ENCODE assay signal across 8 mouse cellular contexts in the genomic region with DNA sequence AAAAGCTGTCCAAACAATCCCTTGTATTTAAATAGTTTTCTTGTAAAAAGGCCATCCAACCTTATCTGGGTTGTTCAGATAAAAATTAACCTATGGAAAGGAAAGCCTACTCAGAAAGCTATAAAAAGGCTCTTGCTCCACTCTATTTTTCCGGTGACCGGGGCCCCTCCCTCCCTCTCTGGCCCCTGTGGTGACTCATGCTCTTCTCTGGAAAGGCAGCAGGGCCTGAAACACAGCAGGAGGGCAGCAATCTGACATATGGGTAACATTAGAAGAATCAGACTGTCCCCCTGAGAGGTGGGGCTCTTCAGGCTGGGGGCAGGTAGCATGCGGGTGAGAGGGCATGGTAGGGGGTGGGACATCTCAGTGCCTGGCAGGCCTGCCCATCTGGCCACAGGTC.
DNase-seq lines count a peak whose midpoint lies in the region; ATAC-seq and TF ChIP-seq lines count a peak whose summit lies in the region.

No protein-coding gene starts in this region.

- TF ChIP-seq EP300 in heart, adult 2 months (IDR thresholded peaks at IDR 0.05; ENCODE audit: insufficient read depth, low read depth, low read length) = no peak

- intact Hi-C loops in heart, adult 2 months (cut with DNase I) = no loop called here

- H3K79me2 ChIP-seq in heart, adult 2 months (replicated peaks; ENCODE audit: control insufficient read depth, insufficient read depth, low read length) = no peaks in the 10 kb centered on the region

- H3K4me2 ChIP-seq in kidney, embryonic 16.5 days (replicated peaks; ENCODE audit: low read depth, low read length) = peak overlapping the region; percentile 19; the same call in 1 of the 2 replicates

- no peak overlapping the region for H3K4me3 ChIP-seq in layer of hippocampus, adult 2 months
- no peak overlapping the region for H3K4me3 ChIP-seq in heart, adult 2 months
- no peak overlapping the region for H3K4me3 ChIP-seq in kidney, embryonic 16.5 days (ENCODE audit: low read length)

- no peak for TF ChIP-seq CTCF in layer of hippocampus, adult 2 months (conservative IDR thresholded peaks at IDR 0.05)
- no peak for TF ChIP-seq CTCF in heart, adult 2 months (IDR thresholded peaks at IDR 0.05)

- H3K9ac ChIP-seq in heart, adult 2 months (ENCODE audit: low read depth, low read length) = peak overlapping the region; percentile 48; the same call in 1 of the 2 replicates
- no peak overlapping the region for H3K9ac ChIP-seq in kidney, embryonic 16.5 days (replicated peaks; ENCODE audit: low read length)

- H3K36me3 ChIP-seq in heart, adult 2 months (ENCODE audit: control insufficient read depth, insufficient read depth, low read length) = peaks cover 3% of the 10 kb centered on the region
- H3K36me3 ChIP-seq in kidney, embryonic 16.5 days (ENCODE audit: insufficient read depth, low read length) = no peaks in the 10 kb centered on the region

- H3K27me3 ChIP-seq in heart, adult 2 months (ENCODE audit: control insufficient read depth, insufficient read depth, low read length) = no peaks in the 10 kb centered on the region
- H3K27me3 ChIP-seq in kidney, embryonic 16.5 days (ENCODE audit: insufficient read depth, low read length) = no peaks in the 10 kb centered on the region

- no peak for TF ChIP-seq POLR2A in heart, adult 2 months (IDR thresholded peaks at IDR 0.05; ENCODE audit: insufficient read depth, low read depth, low read length)

- peak overlapping the region; percentile 63 for H3K27ac ChIP-seq in layer of hippocampus, adult 2 months
- H3K27ac ChIP-seq in heart, adult 2 months = peak overlapping the region; percentile 58
- peak overlapping the region; percentile 83 for H3K27ac ChIP-seq in kidney, embryonic 16.5 days (ENCODE audit: low read length)

- H3K4me1 ChIP-seq in heart, adult 2 months (ENCODE audit: control insufficient read depth, insufficient read depth, low read length) = peaks cover 19% of the 10 kb centered on the region
- H3K4me1 ChIP-seq in kidney, embryonic 16.5 days (ENCODE audit: insufficient read depth, low read length) = peaks cover 59% of the 10 kb centered on the region

- DNase-seq in layer of hippocampus, adult 2 months (ENCODE audit: low spot score in 2 of 2) = no peak
- no peak for DNase-seq in layer of hippocampus, postnatal 25 days (ENCODE audit: extremely low spot score in 1 of 2, low spot score in 1 of 2)
- peak; percentile 56 to 68 for DNase-seq in cerebellum, postnatal 10 days
- DNase-seq in heart, adult 2 months = peak; percentile 50 to 64
- DNase-seq in lung, postnatal 14 days = peak; percentile 57
- no peak for DNase-seq in spleen, adult 18-20 months
- no peak for DNase-seq in thymus, postnatal 36 days

- WGBS in heart, adult 2 months = 14% methylated on average over 3 of the region's 3 CpGs
- 3% methylated on average over 3 of the region's 3 CpGs for WGBS in kidney, embryonic 16.5 days

- peak; percentile 49; the same call in 1 of the 2 replicates for ATAC-seq in kidney, embryonic 16.5 days (ENCODE audit: low FRiP score, low TSS enrichment)

- no peaks in the 10 kb centered on the region for H3K9me3 ChIP-seq in kidney, embryonic 16.5 days (ENCODE audit: low read length)

Comparison
In these comparisons a context has a peak if more than half of its experiments do, and no peak if none do; other contexts are left out.
1. DNase-seq: peak in cerebellum, postnatal 10 days (2 of 2), heart, adult 2 months (2 of 2) and lung, postnatal 14 days (single experiment); none in layer of hippocampus, adult 2 months (0 of 2), layer of hippocampus, postnatal 25 days (0 of 2), spleen, adult 18-20 months (0 of 2) and thymus, postnatal 36 days (0 of 2).
2. Peak in every context shown above with its lines, with median percentiles within 50 percentile points of each other: H3K27ac ChIP-seq.